Mouse (Mus musculus): ENCODE measurements at regions not wholly inside any gene's neighbourhood (a gene's known extent, or its start where the extent isn't known, plus 50 kb on each side); places are given as distances from the start of the nearest gene placed in this dataset.

DNA sequence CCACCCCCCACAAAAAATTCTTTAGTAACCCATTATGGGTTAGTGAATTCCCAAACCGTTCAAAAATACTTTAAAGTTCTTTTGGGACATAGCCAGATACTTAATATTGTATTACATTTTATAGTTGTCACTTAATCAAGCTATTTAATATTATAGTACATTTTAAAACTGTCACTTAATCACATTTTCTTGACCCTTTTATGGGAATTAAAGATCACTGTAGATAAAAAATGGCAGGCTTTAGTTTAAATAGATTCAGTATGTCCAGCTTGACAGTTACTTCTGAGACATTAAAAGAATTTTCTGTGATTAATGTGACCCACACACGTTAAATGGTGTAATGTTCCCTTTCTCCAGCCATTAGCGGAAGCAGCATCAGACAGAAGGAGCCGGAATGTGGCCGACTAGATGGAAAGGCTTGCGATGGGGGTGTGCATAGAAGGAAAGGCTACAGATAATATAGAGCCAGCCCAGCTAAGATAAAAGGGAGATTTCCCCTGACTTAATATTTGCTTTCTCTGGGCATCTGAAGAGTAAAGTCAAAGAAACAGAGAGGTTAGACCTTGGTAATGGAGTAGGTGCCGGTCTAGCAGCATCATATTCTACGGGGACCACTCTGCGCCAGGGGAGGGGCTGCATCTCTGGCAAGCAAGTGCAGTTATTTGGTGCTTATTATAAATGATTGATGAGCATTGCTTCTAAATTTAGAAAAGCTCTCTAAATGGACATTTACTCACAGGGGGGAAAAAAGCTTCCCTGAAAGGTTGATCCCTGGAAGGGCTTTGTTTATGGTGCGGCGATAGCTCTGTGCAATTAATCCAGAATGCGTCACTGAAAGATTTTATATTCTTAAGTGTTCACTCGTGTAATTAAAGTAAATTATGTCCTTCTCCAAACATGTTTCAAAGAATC is 331.8 kb upstream of the Meis1 start:
- peak; percentile 53 for DNase-seq (ENCODE audit: low read depth, low spot score)

DNA sequence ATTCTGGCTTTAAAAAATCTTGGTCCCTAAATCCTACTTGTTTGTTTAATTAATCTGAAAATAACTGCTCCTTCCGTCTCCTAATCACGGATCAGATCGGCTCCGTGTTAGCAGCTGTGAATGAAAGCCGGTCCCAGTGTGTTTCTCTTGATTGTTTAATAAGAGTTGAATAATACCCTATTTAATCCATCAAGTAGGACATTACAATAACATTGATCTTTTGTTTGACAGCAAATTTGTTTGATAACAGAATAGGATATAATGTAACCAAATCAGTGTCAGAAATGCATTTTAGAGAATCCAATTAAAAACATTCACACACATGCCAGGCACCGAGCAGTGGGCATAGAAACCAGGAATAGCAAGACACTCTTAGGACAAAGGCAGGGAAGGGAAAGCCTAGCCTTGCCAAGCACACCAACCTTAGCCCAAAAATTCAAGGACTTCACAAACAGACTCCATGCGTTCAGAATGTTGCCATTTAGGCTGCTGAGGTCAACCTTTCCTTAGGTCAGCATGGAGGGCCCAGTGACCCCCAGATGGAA is 332.5 kb upstream of the Meis1 start:
- DNase-seq (ENCODE audit: low read depth, low spot score) = no peak

DNA sequence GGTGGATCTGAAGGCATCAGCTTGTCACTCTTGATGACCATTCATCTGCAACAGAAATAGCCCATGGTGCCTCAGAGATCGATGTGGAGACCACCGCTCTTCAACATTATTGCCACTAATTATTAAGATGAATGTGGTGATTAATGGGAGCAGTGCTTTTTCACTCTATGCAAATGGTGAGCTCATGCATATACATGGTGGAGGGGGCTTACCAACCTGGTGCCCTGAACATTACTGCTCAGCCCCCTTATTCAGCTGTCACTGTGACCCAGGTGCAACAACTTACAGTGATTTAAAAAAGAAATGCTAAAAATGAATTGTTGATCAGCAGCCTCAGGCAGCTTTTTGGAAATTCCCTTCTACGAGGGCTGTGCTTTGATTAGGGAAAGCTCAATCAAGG is 334.9 kb upstream of the Meis1 start:
- DNase-seq (ENCODE audit: low read depth, low spot score) = no peak

DNA sequence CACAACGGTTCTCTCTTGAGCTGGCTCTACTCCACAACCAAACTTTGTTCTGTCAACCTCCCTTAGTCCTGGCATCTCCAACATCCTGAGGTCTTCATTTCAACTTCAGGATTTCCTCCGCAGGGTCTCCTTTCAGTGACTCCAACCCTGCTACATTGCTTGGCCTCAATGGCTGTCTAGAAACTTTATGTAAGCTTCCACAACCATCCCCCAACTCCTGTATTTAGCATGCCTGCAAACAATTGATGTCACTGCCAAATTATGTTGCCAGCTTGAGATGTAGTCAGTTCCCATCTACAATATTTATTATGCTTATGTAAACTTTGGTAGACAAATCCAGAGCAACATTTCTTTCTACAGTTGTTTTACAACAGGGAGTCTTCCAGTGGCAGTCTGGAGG is 336.4 kb upstream of the Meis1 start:
- no peak for DNase-seq (ENCODE audit: low read depth, low spot score)

DNA sequence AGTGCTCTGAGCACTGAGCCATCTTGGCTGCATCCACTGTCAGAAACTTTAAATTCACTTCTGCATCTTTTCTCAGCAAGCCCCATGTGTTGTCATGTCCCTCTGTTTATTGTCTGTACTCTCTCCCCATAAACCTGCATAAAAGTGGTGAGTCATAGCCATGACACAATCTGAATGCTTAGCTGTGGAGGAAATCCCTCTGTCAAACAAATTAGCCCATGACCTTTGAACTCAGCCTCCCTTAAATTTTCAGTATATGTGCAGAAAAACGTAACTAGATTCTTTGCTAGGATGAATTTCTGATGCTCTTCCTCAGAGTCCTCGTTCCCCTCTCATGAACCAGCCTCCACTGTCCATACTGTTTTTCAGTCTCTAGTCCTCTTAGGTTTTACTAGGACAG is 337.4 kb upstream of the Meis1 start:
- DNase-seq (ENCODE audit: low read depth, low spot score) = no peak

DNA sequence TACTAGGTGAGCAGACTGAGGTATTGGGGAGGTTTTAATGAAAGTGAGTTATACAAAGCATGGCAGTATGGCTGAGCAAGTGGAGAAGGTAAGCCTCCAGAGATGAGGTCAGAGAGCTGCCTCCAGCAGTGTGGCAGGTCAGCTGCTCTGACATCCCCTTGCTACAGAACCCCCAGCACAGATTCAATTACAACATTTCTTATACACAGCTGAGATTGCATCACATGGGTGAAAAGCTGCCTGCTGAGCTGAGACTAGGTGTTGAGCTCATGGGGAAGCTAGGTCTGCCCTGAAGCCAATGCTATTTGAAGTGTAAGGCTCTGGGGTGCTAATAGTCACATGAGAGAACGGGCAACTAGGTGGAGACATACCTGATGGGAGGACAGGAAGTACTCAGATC is 350.4 kb upstream of the Meis1 start:
- DNase-seq (ENCODE audit: low read depth, low spot score) = no peak

DNA sequence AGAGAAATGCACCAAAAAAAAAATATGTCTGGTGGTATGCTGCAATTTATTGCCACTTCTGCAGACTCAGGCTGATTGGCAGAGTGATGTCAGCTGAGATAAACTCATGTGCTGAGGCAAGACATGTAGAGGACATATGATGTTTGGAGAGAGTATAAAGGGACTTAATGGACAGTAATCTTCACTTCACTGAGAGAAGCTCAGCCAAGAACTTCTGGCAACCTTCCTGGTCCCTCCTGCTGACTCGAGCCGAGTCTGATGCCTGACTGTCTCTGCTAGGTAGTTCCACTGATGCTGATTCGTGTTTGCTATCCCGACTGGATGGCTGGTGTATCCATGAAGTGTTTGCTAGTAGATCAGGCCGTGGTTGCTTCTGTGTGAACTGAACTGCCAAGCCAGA is 354.7 kb upstream of the Meis1 start:
- DNase-seq (ENCODE audit: low read depth, low spot score) = no peak

DNA sequence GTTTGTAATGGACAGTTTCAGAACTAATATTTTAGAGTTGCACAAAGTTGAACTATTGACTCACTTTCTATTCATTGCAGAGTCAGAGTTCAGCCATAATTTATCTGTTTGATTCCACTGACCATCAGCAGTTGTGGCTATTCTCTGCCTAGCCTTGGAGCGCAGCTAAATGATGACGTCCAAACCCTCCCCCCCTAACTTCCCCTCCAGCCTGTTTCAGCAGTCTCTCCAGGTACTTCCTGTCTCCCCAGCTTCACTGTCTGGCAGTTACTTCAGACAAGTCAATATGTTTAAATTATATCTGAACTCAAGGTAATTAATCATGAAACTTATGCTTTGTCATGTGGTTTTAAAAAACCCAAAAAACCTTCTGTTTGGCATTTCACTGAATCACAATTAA is 362.1 kb upstream of the Meis1 start:
- DNase-seq (ENCODE audit: low read depth, low spot score) = peak; percentile 16

DNA sequence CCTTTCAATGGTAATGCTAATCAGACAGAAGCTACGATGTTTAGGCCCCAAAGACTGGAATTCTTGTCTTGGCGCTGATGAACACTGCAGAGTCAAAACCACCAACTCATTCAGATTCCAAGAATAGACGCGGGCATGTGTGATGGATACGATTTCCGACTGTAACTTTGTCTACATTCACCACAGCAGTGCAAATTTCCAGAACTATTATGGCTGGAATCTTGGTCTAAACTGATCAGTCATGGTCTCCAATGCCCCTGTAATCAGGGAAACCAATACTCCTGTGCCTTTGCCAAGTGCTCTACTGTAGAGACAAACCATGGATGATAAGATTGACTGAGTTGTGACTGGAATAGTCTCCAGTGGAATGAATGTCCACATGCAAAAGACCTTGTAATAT is 370.4 kb upstream of the Meis1 start:
- no peak for DNase-seq (ENCODE audit: low read depth, low spot score)

DNA sequence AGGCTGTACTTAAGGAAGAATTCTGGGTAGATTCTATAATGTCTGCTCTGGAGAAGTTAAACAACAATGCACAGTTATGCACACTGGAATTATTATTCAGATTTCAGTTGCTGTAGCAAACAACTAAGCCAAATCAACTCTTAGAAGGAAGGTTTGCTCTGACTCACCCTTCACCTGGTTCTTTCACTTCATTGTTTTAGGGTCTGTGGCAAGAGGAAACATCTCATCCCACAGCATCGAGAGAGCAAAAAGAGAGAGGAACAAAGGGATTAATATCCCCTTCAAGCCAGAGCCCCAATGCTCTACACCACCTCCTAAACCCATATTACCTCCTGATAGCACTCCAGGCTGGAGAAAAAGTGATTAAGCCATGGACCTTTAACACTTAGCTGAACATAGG is 373.4 kb upstream of the Meis1 start:
- no peak for DNase-seq (ENCODE audit: low read depth, low spot score)

DNA sequence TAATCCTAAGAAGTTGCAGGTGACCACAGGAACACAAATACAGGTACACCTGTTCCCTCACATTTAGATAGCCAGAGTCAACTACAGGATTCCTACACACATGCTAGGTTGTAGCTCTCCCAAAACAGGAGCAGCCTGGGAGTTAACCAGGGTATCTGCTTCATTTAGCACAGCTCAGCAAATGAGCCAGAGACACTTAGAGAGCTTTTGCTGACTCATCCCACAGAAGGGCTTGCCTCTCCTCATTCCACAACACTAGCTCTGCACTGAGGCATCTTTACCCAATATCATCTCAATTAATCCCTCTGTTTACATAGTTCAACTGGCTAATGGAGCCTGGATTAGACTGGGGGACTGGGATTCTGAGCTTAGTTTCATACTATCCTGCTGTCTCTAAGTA is 375.6 kb upstream of the Meis1 start:
- DNase-seq (ENCODE audit: low read depth, low spot score) = no peak

DNA sequence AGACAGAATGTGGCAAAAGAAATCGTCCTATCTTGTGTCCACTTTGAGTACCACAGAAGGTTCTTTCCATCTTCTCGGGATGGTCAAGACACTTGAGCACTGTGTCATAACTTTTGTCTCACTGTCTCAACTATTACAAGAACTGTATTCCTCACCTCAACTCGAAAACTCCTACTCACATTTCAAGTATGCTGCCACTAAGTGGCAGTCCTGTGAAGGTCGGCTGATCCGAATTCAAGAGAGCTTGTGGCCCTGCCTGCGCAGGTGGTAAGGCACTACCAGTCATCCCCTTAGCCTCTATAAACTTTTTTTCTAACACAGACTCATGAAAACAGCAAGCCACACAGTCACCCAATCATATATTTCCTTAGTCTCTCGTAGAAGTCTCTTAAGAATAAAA is 381.6 kb upstream of the Meis1 start:
- no peak for DNase-seq (ENCODE audit: low read depth, low spot score)

DNA sequence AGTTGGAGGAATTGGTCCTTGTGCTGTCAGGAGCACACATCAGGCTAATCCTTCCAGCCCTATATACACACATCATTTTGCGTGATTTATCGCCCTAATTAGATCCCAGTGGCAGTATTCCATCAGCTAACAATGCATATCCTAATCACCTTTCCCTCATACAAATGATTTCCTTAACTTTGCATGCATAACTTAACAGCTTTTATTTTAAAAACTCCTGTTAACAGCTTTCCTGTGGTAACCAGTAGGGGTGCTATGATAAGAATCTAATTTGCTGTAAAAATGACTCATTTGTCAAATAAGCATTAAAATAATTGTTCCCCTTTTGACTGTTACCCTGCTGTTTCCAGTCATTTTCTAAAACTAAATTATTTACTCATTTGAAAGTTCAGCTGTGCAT is 401.4 kb upstream of the Meis1 start:
- no peak for DNase-seq (ENCODE audit: low read depth, low spot score)

DNA sequence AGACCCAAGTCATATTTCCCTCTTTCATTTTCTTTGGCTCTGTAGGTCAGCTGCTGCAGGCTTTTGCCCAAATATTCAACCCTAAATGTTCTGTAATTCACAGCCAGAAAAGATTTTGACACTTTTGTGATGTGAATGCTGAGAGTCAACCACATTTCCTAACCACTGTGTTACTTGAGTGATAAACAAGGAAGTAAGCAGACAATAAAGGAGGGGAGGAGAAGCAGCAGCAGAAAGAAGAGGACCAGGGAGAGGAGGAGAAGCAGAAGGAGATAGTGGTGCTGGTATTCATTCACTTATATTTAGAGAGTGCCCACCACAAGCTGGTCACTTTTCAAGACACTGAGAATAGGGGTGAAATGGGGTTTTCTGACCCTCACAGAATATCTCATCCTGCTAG is 404.5 kb upstream of the Meis1 start:
- DNase-seq (ENCODE audit: low read depth, low spot score) = no peak

DNA sequence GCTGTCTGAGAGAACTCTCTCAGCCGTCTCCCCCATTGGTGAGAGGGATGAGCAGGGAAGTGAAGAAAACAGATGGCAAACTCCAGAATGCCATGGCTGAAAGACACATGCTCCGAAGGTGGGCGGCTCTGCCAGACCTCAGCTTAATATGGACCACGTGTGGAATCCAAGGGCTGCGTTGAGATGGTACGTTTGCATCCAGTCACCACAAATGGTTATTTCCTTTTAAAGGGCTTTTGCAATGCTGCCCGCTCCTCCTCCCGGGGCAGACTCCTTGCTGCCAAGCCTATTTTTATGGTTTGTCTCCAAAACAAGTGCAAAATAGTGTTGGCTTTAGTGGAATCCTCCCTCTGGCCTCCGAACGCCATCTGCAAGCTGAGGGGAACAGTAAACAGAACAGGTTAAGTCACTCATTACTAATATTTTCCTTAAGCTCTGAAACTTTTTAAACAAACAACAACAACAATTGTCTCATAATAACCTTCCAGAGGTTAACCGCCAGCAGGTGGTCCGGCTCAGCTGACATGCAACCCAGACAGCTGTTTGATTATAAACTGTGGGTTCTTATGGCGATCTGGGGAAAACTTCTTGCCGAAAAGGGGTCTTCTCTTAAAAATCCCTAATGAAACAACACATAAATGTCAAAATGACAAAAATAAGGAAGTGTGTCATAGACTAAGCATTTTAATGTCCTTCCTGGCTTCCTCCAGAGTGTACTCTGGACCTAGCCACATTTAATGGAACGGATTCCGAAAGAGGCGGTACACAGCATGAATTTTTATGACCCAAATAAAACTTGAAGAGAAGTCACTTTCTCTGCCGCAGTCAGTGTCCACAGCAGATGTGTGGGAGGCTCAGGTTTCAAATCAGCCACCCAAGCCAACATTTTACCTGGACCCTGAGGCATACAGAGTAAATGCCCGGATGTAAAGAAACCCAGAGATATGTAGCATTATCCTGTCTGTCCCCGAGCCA is 405.3 kb upstream of the Meis1 start:
- DNase-seq (ENCODE audit: low read depth, low spot score) = peak; percentile 58

DNA sequence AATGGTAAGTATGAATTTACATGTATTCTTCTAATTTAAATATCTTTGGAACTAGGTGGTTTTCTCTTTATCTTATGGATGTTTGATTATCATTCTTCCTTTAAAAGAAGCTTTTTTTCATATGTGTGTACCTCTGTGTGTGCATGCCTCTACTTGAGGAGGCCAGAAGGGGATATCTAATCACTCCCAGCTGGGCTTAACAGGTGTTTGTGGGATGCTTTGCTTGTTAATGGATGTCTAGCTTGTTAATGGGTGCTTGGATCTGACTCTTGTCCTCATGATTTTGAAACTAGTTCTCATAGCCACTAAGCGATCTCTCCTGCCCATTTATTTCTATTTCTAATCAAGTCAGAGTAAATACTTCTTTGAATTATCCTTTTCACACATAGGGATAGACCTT is 408.8 kb upstream of the Meis1 start:
- DNase-seq (ENCODE audit: low read depth, low spot score) = no peak

DNA sequence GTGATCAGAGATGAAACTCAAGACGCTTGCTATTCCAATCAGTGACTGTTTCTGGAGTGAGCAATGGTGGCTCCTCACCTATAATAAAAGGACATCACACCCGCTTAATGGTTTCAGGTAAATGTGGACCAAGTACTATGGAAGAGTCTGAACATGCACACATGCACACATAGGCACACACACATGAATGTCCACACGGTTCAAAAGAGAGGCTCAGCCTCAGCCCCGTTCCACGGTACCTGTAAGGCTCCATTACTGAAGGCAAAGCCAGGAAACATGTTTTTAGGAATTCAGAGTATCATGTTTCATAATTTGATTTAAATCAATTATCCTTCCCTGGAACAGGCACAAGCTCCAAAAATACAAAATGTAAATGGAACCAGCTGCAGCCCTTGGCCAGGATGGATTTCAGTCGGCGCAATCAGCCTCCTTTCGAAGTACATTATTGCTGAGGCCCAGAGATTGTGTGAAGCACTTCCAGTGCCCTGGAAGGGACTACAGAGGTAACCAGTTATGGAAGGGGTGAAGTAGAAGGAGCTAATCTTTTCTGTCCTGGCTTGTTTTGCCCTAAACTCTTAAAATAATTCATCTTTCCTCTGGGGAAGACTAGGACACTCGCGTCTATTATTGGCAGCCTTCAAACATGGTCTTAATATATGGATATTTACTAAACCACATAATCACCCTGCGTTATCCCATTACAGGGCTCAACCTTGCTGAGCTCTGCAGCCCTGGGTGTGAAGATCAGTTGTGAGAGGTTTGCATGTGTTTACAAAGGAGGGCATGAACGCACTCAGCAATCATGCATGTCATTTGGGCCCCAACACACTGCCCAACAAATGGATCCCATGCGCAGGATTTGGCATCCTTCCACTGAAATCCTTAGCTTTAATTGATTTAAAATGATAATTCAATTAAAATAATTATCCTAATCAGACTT is 415.2 kb upstream of the Meis1 start:
- peak; percentile 40 for DNase-seq (ENCODE audit: low read depth, low spot score)

DNA sequence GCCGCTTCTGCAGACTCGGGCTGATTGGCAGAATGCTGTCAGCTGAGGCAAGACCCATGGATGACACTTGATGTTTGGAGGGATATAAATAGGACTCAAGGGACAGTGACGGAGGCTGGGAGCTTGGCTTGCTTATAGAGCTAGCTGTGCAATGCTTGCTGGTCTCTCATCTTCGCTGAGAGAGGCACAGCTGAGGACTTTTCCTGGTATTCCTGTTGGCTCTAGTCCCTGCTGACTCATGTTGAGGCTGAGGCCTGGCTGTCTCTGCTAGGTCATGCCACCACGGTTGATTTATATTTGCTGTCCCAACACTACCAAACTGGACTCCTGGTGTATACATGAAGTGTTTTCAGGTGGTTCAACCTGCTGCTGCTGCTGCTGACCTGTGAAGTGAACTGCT is 419.6 kb upstream of the Meis1 start:
- DNase-seq (ENCODE audit: low read depth, low spot score) = no peak

DNA sequence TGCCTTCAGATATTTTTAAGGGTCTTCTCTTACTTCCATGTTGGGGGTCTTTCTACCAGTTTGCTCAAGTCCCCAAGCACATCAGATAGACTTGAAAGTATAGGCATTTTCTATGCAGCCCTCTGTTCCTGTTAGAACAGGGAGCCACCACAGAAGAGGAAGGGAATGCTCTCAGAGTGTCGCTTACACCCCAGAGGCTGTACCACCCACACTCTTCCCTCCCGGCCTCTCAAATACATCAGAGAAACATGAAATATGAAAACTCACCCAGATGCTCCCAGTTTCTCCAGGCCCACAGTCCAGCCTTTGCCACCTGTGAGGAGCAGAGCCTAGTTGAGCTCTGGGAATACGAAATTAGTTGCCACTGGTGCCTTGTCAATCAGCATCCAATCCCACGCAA is 423.2 kb upstream of the Meis1 start:
- DNase-seq (ENCODE audit: low read depth, low spot score) = peak; percentile 11

DNA sequence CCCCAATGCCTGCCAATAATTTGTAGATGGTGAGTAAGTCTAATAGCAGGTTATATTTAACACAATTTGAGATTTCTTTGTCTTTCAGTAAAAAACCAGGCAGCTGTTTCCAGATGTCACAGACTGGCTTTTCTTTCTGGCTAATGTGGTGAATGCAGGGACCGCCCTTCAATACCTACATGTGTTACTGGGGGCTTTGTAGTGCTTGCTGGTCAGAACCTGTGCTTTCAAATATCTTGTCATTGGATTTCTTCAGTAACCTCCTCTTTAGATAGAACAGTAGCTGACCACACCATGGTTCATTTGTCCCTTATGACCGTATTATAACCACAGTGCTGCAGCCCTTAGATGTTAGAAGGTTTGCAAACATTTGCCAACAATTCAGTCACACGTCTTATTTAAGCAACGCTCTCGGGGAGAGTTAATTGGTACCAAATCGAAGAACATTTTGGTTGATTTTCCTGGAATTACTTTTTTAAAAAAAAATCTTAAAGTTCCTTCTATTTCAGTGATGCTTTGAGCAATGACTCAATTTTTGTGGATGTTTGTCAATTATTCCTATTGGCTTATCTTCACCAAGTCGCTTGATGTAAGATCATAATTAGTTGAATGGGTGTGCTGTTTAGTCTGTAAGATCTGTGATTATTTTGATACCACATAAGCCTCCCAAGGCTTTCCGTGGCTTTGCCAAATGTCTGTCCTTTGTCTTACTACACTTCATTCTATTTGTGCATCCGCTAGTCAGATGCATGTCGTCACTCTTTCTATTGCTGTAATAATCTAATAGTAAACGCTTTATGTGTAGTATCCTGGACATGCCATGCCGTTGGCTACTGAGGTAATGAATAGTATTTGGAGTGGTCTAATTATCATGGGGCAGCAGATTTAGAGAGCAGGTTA is 436.9 kb upstream of the Meis1 start:
- no peak for DNase-seq (ENCODE audit: low read depth, low spot score)
